Mouse (Mus musculus) regulatory T cell (primary cell): ENCODE measurements around the gene Fam69b.

ENCODE experiments used
- in situ Hi-C: fragments of 300-600 bp; cut with MboI, MseI; formaldehyde crosslinking; loops from one replicate; pipeline ENCODE4 v1.15.1; 2025; ENCODE audit warnings: high pct_unique_total_duplicates

Gene Fam69b

GRCm38 (mm10) chr2:26627921-26628739, at the start of gene Fam69b:
Gene Fam69b, plus strand, starts transcription at chr2:26628457.
- in situ Hi-C loops: no loop called here

GRCm38 (mm10) chr2:26579714-26580113, 48.5 kb upstream of the Fam69b start, which contains the start of gene Egfl7:
Gene Egfl7, plus strand, starts transcription at chr2:26580014.
- in situ Hi-C loops: no loop called here

DNA sequence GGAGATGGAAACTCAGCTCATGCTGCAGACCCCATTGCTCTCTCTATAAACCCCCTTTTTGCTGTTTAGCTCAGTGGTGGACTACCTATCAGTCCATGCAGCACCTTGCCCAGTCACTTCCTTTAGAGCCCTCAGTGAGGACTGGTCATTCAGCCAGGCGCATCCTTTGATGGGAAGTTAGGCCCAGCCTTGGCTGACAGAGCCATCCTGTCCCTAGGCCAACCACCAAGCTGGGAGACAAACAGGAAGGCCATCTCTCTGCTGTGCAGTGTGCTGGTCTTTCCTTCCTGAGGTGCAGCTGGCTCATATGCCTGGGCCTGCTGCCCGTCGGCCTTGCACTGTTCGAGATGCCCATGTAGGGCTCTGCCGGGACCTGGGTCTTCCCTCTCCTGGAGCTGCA, 47.5 kb upstream of the Fam69b start:
- in situ Hi-C loops: no loop called here

- in situ Hi-C loops: no loop called here
These were observed 46.1 kb upstream of the Fam69b start for GRCm38 (mm10) chr2:26582203-26582602.

DNA sequence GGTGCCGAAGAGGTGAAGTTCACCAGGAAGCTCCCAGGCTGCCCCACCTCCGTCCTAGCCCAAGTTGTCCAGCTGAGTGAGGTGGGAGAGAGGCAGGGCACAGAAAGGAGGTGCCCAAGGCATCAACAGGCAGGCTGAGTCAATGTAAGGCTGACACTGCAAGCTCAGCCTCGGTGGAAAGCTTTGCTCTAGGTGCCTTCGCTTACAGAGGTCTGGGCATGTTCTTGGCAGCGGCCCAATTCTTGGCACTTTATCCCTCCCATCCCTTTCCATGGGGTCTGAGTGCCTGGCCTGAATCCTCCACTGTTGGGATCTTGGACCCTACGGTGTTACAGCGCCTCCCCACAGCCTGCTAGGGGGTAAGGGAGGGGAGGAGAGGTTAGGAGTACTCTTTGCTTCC, 45.5 kb upstream of the Fam69b start:
- in situ Hi-C loops: no loop called here

- in situ Hi-C loops: no loop called here
These were observed 44.6 kb upstream of the Fam69b start for GRCm38 (mm10) chr2:26583640-26584039.

- in situ Hi-C loops: no loop called here
These were observed 42.5 kb upstream of the Fam69b start for GRCm38 (mm10) chr2:26585713-26586112.

DNA sequence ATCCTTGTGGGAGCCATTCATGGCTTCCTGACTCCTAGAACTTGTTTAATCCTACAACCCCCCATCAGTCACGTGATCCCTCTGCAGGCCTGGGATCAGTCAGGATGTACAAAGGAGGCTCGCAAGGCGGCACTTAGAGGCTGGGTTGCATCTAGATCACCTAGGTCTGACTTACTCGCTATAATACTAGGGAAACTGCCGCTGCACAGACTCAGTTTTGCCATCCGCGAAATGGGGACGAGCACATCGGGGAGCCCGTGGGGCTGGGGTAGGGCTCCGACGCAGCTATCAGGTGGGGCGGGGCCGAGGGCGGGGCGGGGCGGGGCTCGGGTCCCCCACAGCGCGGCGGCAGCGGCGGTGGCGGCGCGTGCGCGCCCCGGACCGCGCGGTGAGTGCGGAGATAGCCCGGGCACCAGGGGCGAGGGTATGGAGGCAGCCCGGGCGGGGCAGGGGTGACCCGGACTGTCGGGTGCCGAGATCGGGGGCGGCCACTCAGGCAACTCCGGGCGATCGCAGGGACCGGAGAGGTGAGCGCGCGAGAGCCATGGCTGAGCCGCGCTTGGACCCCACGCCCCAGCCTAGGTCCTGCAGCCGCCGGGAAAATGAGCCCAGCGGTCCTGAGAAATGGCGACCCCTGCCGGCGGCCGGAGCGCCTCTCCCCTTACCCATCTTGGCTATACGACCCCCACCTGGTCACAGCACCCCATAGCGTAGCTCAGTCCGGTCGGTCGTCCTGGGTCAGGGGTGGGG, 41.8 kb upstream of the Fam69b start, which contains the start of gene Gm20532:
Gm20532 (plus strand) TSS at position 346 of the 750 bp plus-strand sequence.
- in situ Hi-C loops: no loop called here

- in situ Hi-C loops: no loop called here
These were observed 41.2 kb upstream of the Fam69b start for GRCm38 (mm10) chr2:26587044-26587405.

DNA sequence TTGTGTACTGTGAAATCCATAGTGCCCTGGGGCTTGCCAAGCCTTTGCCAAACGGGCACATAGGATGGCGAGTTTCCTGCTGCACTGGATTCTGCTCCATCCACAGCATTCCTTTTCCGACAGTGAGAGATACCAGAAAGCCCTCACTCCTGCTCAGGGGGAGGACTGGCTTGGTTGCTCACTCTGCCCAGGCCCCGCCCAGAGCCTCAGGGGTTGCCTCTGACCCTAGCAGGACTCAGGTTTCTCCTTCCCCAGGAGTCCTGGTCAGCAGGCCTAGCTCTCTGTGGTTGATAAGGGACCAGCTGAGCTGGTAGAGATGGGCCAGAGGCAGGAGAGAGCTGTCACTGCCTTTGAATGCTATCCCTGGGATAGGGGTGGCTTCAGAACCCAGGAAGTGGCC, 39.7 kb upstream of the Fam69b start:
- in situ Hi-C loops: no loop called here

- in situ Hi-C loops: no loop called here
These were observed 39.0 kb upstream of the Fam69b start for GRCm38 (mm10) chr2:26589284-26589683.

DNA sequence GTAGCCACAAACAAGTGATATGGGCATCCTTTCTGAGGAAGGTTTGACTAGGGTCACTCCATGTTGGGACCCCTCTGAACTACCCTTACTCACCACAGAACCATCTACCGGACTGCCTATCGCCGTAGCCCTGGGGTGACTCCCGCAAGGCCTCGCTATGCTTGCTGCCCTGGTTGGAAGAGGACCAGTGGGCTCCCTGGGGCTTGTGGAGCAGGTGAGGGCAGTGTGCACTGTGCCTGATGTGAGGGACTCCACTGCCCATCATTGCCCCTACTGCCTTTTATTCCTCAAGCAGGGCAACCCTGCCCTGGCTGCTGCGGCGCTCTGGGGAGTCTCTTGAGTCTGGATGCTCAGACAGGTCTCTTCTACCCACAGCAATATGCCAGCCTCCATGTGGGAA, 38.0 kb upstream of the Fam69b start:
- in situ Hi-C loops: no loop called here

DNA sequence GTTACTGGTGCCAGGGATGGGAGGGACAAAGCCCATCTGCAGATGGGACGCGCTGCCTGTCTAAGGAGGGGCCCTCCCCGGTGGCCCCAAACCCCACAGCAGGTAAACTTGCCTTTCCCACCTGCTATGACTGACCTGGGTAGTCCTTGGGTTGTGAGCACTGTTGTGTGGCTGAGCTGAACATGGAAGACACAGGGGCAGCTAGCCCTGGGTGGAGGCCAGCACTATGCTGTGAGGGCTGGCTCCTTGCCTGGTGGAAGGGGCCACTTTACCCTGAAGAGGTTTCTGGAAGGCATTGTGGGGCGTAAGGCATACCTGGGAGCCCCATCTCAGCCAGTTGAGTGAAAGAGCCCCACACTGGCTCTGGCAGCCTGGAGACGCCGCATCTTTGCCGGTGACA, 37.3 kb upstream of the Fam69b start:
- in situ Hi-C loops: no loop called here

GRCm38 (mm10) chr2:26591416-26591815, 36.8 kb upstream of the Fam69b start:
- in situ Hi-C loops: no loop called here

DNA sequence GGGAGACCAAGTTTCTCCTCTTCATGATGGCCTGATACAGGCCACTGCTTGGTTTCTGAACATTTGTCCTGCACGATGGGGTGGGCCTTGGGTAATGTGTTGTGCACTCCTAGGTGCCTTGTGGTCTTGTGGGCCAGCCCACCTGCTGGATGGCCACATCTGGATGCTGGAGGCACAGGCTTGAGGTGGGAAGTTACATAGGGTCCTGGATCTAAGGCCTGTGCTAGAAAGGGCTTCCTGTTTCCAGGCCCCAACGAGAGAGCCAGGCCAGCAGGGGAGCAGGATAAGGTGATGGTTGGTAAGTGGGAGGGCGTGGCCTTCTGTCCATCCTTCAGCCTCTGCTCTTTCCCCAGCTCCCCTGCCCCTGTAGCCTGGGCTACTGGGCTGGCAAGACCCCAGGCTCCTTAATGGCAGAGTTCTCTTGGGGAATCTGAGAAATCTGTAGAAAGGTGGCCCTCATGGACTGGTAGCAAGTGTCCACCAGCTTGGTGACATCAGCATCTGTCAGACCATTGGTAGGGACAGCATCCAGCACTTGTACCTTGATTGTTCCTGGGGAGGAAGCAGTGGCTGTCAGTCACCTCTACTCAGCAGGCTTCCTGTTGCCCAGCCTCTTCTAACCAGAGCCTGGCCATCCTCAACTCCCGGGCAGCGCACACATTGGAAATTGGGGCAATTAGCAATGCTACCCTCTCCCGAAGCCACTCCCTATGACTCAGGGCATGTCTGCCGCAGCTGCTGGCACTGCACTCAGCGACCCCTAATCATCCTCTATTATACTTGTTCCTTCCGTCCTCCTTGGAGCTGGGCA, 34.8 kb upstream of the Fam69b start:
- in situ Hi-C loops: no loop called here

- in situ Hi-C loops: no loop called here
These were observed 34.3 kb upstream of the Fam69b start for GRCm38 (mm10) chr2:26594022-26594346.

GRCm38 (mm10) chr2:26594461-26594933, 33.8 kb upstream of the Fam69b start:
- in situ Hi-C loops: no loop called here

GRCm38 (mm10) chr2:26594934-26595724, 33.1 kb upstream of the Fam69b start:
- in situ Hi-C loops: no loop called here

DNA sequence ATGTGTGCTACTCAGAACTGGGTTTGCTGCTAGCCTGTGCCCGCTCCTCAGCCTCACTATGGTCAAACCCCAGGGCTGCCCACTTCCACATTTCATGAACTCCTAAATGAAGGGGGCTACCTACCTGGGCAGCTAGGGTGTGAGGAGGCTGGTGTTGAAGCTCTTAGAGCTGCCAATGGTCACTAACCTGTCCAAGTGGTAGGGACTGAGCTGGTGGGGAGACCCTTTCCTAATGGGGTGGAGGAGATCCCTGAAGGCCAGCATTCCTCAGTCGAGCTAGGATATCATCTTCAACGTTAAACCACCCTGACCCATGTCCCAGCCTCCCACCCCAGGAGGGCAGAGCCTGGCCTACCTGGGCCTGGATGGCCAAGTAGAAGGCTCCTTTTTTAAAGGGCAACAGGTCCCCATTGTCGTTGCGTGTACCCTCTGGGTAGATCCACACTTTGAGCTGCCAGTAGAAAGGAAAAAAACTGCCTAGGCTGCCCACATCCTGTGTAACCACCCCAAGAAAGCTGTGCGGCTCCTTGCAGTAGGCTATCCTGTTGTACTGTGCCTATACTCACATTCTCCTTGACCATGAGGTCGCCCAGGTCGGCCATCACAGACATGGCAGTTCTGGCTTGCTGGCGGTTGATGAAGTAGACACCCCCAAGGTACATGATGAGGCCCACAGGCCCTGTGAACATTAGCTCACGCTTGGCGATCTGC, 32.4 kb upstream of the Fam69b start:
- in situ Hi-C loops: no loop called here

DNA sequence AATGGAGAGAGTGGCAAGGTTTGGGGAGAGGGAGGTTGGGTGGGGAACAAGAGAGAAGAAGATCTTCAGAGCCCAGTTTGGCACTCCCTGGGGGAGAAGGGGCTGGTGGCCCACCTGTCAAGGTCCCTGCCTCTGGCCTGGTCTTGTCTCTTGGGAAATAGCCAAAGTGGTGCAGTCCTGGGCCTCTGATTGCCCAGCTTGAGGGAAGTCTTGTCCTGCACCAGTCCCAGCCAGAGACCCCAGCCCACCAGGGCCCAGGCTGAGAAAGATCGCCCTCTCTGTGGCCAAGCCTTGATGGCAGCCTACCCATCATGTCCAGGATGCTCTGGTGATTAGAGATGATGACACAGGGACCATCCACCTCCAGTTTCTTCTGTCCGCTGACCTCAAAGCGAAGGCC, 31.4 kb upstream of the Fam69b start:
- in situ Hi-C loops: no loop called here

DNA sequence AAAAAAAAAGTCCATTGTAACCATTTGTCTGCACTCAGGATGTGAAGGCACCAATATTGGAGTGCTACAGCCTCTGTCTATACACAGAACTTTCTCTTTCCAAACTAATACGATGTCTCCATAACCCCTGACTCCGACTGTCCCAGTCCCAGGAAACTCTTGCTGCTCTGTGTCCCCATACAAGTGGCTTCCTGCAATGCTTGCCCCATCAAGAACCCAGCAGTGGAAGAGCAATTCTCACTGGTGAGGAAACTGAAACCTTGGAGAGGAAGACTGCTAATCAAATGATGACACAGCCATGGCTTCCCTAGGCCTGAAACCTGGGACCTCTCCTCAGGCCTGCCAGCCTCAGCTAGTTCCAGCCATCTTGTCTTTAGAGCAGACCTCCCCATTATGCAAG, 30.4 kb upstream of the Fam69b start:
- in situ Hi-C loops: no loop called here
